Mouse (Mus musculus) cerebellum, adult 2 months (tissue): ENCODE data around the gene Ankrd6.

Source experiments
- CTCF ChIP-seq: fragments of 200-500 bp; IDR thresholded peaks from 2 replicates; pipeline ENCODE4 v1.5.1; 2011; ENCODE audit warnings: low read depth, mild to moderate bottlenecking, control low read depth, low read length, moderate library complexity, borderline replicate concordance; ENCODE audit not compliant: insufficient read depth
- POLR2A ChIP-seq: fragments of 200-500 bp; IDR thresholded peaks from 2 replicates; pipeline ENCODE4 v1.6.1; 2011; ENCODE audit warnings: low read length, control low read depth, borderline replicate concordance; ENCODE audit not compliant: insufficient read depth

DNA sequence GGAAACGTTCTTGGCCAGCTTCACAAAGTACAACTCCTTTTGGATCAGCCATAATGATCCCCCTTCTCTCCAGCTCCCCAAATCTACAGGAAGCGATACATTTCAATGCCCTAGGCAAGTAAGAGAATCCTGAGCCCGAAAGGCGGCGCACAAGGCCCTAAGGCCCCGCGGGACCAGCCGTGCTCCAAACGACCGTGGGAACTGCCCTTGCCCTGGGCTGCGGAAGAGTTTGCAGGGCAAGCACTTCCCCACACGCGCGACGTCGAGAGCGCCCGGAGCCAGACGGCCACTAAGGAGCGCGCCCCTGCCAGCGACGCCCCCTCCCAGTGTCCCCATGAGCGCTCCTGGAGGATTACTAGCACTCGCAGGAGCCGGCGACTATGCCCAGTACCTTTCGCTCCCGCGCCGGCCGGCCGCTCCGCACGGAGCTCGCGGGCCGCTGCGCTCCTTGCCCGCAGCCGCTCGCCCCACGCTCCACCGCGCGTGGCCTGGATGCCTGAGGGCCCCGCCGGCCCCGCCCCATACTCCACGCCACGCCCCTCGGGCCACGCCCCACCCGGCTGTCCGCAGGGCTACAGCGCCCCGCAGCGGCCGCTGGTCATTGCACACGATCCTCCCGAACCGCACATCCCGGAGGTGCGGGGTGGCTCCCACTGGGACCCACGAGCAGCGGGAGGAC lies at the start of gene Ankrd6:
- TF ChIP-seq POLR2A = no peak
- peak; percentile 76 for TF ChIP-seq CTCF
